10 mouse cellular contexts compared by ENCODE assay signal in genomic region chr9:52941637-52941983, GRCm38 (mm10).
DNase-seq lines count a peak whose midpoint lies in the region; ATAC-seq and TF ChIP-seq lines count a peak whose summit lies in the region.
"Had no signal": no experiment of that assay in that cellular context is flagged by ENCODE, and none has a peak within 500 bp of the region (broad histone marks: within the 10 kb centered on the region; RNA-seq: fewer than 3 reads in every experiment).

No protein-coding gene starts in this region.

- TF ChIP-seq CTCF in stomach, postnatal 0 days (IDR thresholded peaks at IDR 0.05; ENCODE audit: low read depth): no peak

- H3K27me3 ChIP-seq in limb, embryonic 15.5 days: no peaks in the 10 kb centered on the region
- H3K27me3 ChIP-seq in midbrain, embryonic 16.5 days (ENCODE audit: control insufficient read depth, insufficient read depth, low read depth, low read length): no peaks in the 10 kb centered on the region
- no peaks in the 10 kb centered on the region for H3K27me3 ChIP-seq in stomach, postnatal 0 days (ENCODE audit: control insufficient read depth, insufficient read depth, low read length)

- H3K4me2 ChIP-seq in limb, embryonic 15.5 days: no peak overlapping the region
- H3K4me2 ChIP-seq in midbrain, embryonic 16.5 days (ENCODE audit: low read length): no peak overlapping the region
- H3K4me2 ChIP-seq in stomach, postnatal 0 days (replicated peaks; ENCODE audit: low read depth): no peak overlapping the region

- H3K4me3 ChIP-seq in limb, embryonic 15.5 days: no peak overlapping the region
- H3K4me3 ChIP-seq in midbrain, embryonic 16.5 days (ENCODE audit: low read depth, low read length): no peak overlapping the region
- H3K4me3 ChIP-seq in stomach, postnatal 0 days (ENCODE audit: low read depth, low read length): no peak overlapping the region

- WGBS in limb, embryonic 15.5 days: 31% methylated on average over 3 of the region's 3 CpGs
- 20% methylated on average over 3 of the region's 3 CpGs for WGBS in midbrain, embryonic 16.5 days
- WGBS in stomach, postnatal 0 days: 29% methylated on average over 3 of the region's 3 CpGs

- no peaks in the 10 kb centered on the region for H3K36me3 ChIP-seq in limb, embryonic 15.5 days
- no peaks in the 10 kb centered on the region for H3K36me3 ChIP-seq in midbrain, embryonic 16.5 days (ENCODE audit: control insufficient read depth, insufficient read depth, low read length)
- H3K36me3 ChIP-seq in stomach, postnatal 0 days (ENCODE audit: control insufficient read depth, insufficient read depth, low read length): no peaks in the 10 kb centered on the region

- TF ChIP-seq EP300 in stomach, postnatal 0 days (optimal IDR thresholded peaks at IDR 0.05): no peak

- peak overlapping the region; percentile 23; the same call in 1 of the 2 replicates for H3K27ac ChIP-seq in limb, embryonic 15.5 days
- H3K27ac ChIP-seq in midbrain, embryonic 16.5 days (ENCODE audit: low read length): peak overlapping the region; percentile 78
- H3K27ac ChIP-seq in stomach, postnatal 0 days (replicated peaks): no peak overlapping the region

- DNase-seq in cerebellum, adult 11-12 months: peak; percentile 4
- peak; percentile 47 for DNase-seq in left cerebral cortex, postnatal 4 days
- no peak for DNase-seq in left cerebral cortex, postnatal 25 days (ENCODE audit: low spot score in 2 of 2)
- no peak for DNase-seq in right cerebral cortex, postnatal 4 days
- DNase-seq in stomach, postnatal 0 days (ENCODE audit: low spot score): no peak
- DNase-seq: gastrocnemius, postnatal 36 days; thymus, postnatal 14 days had no signal

- H3K4me1 ChIP-seq in limb, embryonic 15.5 days: peaks cover 14% of the 10 kb centered on the region
- peaks cover 19% of the 10 kb centered on the region for H3K4me1 ChIP-seq in midbrain, embryonic 16.5 days (ENCODE audit: control insufficient read depth, insufficient read depth, low read length)
- no peaks in the 10 kb centered on the region for H3K4me1 ChIP-seq in stomach, postnatal 0 days (replicated peaks; ENCODE audit: control insufficient read depth, insufficient read depth)

- no peak for ATAC-seq in cerebellum, adult (ENCODE audit: insufficient number of reproducible peaks, low FRiP score, low TSS enrichment)
- no peak for ATAC-seq in limb, embryonic 15.5 days (ENCODE audit: insufficient number of reproducible peaks, low FRiP score, low TSS enrichment, low read depth)
- peak; percentile 44; the same call in 1 of the 2 replicates for ATAC-seq in midbrain, embryonic 16.5 days
- no peak for ATAC-seq in stomach, postnatal 0 days (ENCODE audit: low FRiP score, low TSS enrichment)

- intact Hi-C loops in left cerebral cortex, postnatal 4 days (cut with DNase I): no loop called here
- intact Hi-C loops in left cerebral cortex, postnatal 25 days (cut with DNase I): no loop called here

- H3K9me3 ChIP-seq in limb, embryonic 15.5 days: no peaks in the 10 kb centered on the region
- H3K9me3 ChIP-seq in midbrain, embryonic 16.5 days (replicated peaks; ENCODE audit: control insufficient read depth, low read length, poor library complexity, severe bottlenecking): no peaks in the 10 kb centered on the region
- H3K9me3 ChIP-seq in stomach, postnatal 0 days (ENCODE audit: control insufficient read depth, low read length): no peaks in the 10 kb centered on the region

- no peak overlapping the region for H3K9ac ChIP-seq in limb, embryonic 15.5 days
- no peak overlapping the region; the same call in 1 of the 2 replicates for H3K9ac ChIP-seq in midbrain, embryonic 16.5 days (ENCODE audit: low read depth, low read length)
- no peak overlapping the region for H3K9ac ChIP-seq in stomach, postnatal 0 days (ENCODE audit: low read length)

Comparison
In these comparisons a context has a peak if more than half of its experiments do, and no peak if none do; other contexts are left out.
1. DNase-seq: peak in cerebellum, adult 11-12 months (single experiment) and left cerebral cortex, postnatal 4 days (single experiment); none in left cerebral cortex, postnatal 25 days (0 of 2), right cerebral cortex, postnatal 4 days (single experiment) and stomach, postnatal 0 days (single experiment).